ENCODE assay signal across 8 mouse cellular contexts in genomic region chr4:155561661-155562442, GRCm38 (mm10). TPM values are rescaled to one million over a fixed set of nuclear protein-coding genes. Genes with fewer than 3 reads are reported as not detected.
DNase-seq lines count a peak whose midpoint lies in the region; ATAC-seq and TF ChIP-seq lines count a peak whose summit lies in the region.

TSS of gene Nadk (plus strand) at chr4:155562378.

- peak within 1 kb of the TSS; percentile 69 for H3K4me3 ChIP-seq in bone marrow, adult 2 months (replicated peaks; ENCODE audit: control insufficient read depth, low read depth, low read length)
- peak within 1 kb of the TSS; percentile 85 for H3K4me3 ChIP-seq in hindbrain, embryonic 15.5 days
- peak within 1 kb of the TSS; percentile 90 for H3K4me3 ChIP-seq in neural tube, embryonic 14.5 days (ENCODE audit: low read depth, low read length)

- no peaks in the 10 kb centered on the region for H3K27me3 ChIP-seq in hindbrain, embryonic 15.5 days
- H3K27me3 ChIP-seq in neural tube, embryonic 14.5 days (ENCODE audit: control insufficient read depth, insufficient read depth, low read length): no peaks in the 10 kb centered on the region

- peak within 1 kb of the TSS; percentile 88 for H3K27ac ChIP-seq in bone marrow, adult 2 months (ENCODE audit: control insufficient read depth, insufficient read depth, low read depth, low read length, poor library complexity)
- peak within 1 kb of the TSS; percentile 92 for H3K27ac ChIP-seq in hindbrain, embryonic 15.5 days (replicated peaks)
- H3K27ac ChIP-seq in neural tube, embryonic 14.5 days (ENCODE audit: low read depth, low read length): peak within 1 kb of the TSS; percentile 84; the same call in 1 of the 2 replicates

- H3K4me1 ChIP-seq in bone marrow, adult 2 months (ENCODE audit: control insufficient read depth, insufficient read depth, low read length): peaks cover 13% of the 10 kb centered on the region; the same call in 1 of the 2 replicates
- peaks cover 36% of the 10 kb centered on the region for H3K4me1 ChIP-seq in hindbrain, embryonic 15.5 days (replicated peaks)
- H3K4me1 ChIP-seq in neural tube, embryonic 14.5 days (ENCODE audit: control insufficient read depth, insufficient read depth, low read length): peaks cover 20% of the 10 kb centered on the region

- H3K9me3 ChIP-seq in hindbrain, embryonic 15.5 days: no peaks in the 10 kb centered on the region
- no peaks in the 10 kb centered on the region for H3K9me3 ChIP-seq in neural tube, embryonic 14.5 days (ENCODE audit: control insufficient read depth, low read length)

- H3K9ac ChIP-seq in hindbrain, embryonic 15.5 days: 0 out of 2 replicates have a peak within 1 kb of the TSS, but pooled peaks have one; percentile 14
- no peak within 1 kb of the TSS for H3K9ac ChIP-seq in neural tube, embryonic 14.5 days (replicated peaks; ENCODE audit: low read depth, low read length)

- TF ChIP-seq CTCF in bone marrow, adult 2 months (IDR thresholded peaks at IDR 0.05; ENCODE audit: control insufficient read depth, insufficient read depth, low read length): no peak

- TF ChIP-seq POLR2A in bone marrow, adult 2 months (IDR thresholded peaks at IDR 0.05; ENCODE audit: borderline replicate concordance, control insufficient read depth, low read depth, low read length): no peak

- DNase-seq in spleen, postnatal 36 days (ENCODE audit: low spot score in 2 of 2): peak; percentile 20 to 56
- no peak for DNase-seq in spleen, adult 18-20 months
- DNase-seq in gastrocnemius, adult 8-10 months (ENCODE audit: low spot score in 2 of 2): no peak
- peak; percentile 58 to 64 for DNase-seq in lung, adult 18-20 months
- no peak for DNase-seq in right cerebral cortex, adult 18-20 months

- H3K4me2 ChIP-seq in hindbrain, embryonic 15.5 days: peak within 1 kb of the TSS; percentile 88
- peak within 1 kb of the TSS; percentile 82 for H3K4me2 ChIP-seq in neural tube, embryonic 14.5 days (ENCODE audit: low read depth, low read length)

- WGBS in bone marrow, adult 2 months: 28% methylated on average over 7 of the region's 7 CpGs
- WGBS in hindbrain, embryonic 15.5 days: 78% methylated on average over 7 of the region's 7 CpGs
- 67% methylated on average over 7 of the region's 7 CpGs for WGBS in neural tube, embryonic 14.5 days

- H3K36me3 ChIP-seq in hindbrain, embryonic 15.5 days: peaks cover 34% of the 10 kb centered on the region
- H3K36me3 ChIP-seq in neural tube, embryonic 14.5 days (ENCODE audit: control insufficient read depth, insufficient read depth, low read length): peaks cover 27% of the 10 kb centered on the region

- no peak for ATAC-seq in hindbrain, embryonic 15.5 days (ENCODE audit: low FRiP score, low read depth)
- ATAC-seq in neural tube, embryonic 14.5 days (ENCODE audit: low read depth): no peak

RNA-seq across cellular contexts. Expression of gene Nadk, which starts in this region (rescaled TPM):
- 28.2 and 52.6 TPM in 2 replicates for polyA plus RNA-seq in bone marrow, adult 2 months (2011; ENCODE audit: insufficient read depth, insufficient read length, low replicate concordance, missing spikeins)
- 10 to 100 TPM; 10.8 to 19.0 (median 15.8) TPM for total RNA-seq in gastrocnemius, adult 8-10 months (2022)
- 80.6 and 85.9 TPM in 2 replicates for polyA plus RNA-seq in hindbrain, embryonic 15.5 days (2015; fragmentation: Nextera tagmentation; extraction: Ambion mirVana)
- polyA plus RNA-seq in neural tube, embryonic 14.5 days (2014; fragmentation: Nextera tagmentation; extraction: Ambion mirVana): 79.1 and 93.0 TPM in 2 replicates

Comparison
In these comparisons a context has a peak if more than half of its experiments do, and no peak if none do; other contexts are left out.
1. DNase-seq: peak in spleen, postnatal 36 days (2 of 2) and lung, adult 18-20 months (2 of 2); none in spleen, adult 18-20 months (0 of 2), gastrocnemius, adult 8-10 months (0 of 2) and right cerebral cortex, adult 18-20 months (single experiment).
2. Peak in every context shown above with its lines, with median percentiles within 50 percentile points of each other: H3K27ac ChIP-seq and H3K4me3 ChIP-seq.